Mouse (Mus musculus) left cerebral cortex, postnatal 25 days (tissue): ENCODE measurements around the gene Mustn1. TPM values are rescaled to one million over a fixed set of nuclear protein-coding genes. Genes with fewer than 3 reads are reported as not detected.
A peak's percentile ranks its signal among the peaks of the same experiment; 100 is the strongest.

Experiments
- DNase-seq, 2 experiments: peaks; one replicate each; pipeline ENCODE4 v3.0.0; 2022; ENCODE audit warnings: low spot score in 2 of 2, mixed read lengths in 1 of 2
- intact Hi-C: fragments of 180-260 bp; cut with DNase I; formaldehyde crosslinking; loops from one replicate; pipeline ENCODE4 v1.15.1; 2025
- total RNA-seq, 2 experiments: library from RNA; stranded (reverse); gene quantifications; 2 replicates each; pipeline ENCODE4 v1.2.3; 2021

The Mustn1 gene
- total RNA-seq, 2 experiments from 2014 or later, result 3.1 to 3.8 TPM

DNA sequence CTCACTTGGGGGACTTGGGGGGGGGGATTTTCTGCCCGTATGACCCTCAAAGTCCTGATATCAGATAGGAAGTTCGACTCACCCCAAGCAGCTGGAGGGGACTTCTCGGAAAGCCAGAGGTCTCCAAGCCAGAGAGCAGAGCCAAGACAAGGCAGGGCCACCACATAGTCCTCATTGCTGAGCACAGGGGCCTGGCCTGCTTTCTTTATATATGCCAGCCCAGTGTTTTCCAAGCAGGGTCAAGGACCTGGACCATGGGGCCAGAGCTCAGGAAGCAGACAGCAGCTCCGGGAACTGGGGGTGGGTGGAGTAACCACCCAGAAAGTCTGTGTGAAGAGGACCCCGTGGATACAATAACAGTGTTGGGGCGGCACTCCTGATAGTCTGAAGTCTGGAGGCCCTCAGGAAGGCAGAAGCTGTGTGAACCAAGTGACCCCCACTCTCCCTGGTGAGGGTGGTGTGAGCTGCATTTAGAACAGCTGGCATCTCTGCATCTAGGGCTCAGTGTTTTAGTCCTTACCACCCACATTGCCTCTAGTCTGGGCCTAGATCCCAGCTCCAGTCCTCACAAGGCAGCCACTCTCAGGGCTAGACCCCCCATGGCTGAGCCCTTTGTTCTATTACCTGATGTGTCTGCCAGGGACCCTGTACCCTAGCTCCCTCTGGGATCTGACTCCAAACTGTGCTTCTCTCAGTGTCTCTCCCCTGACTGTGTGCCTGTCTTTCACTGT lies 44.5 kb downstream of the Mustn1 start, which contains the start of gene Itih3:
Itih3 (minus strand) TSS at position 386 of the 731 bp plus-strand sequence.
- intact Hi-C loops, result no loop called here
- peak; percentile 14 to 65 for DNase-seq

- intact Hi-C loops, result no loop called here
- no peak for DNase-seq
Measured at GRCm38 (mm10) chr14:30925492-30925891, 46.5 kb downstream of the Mustn1 start.

DNA sequence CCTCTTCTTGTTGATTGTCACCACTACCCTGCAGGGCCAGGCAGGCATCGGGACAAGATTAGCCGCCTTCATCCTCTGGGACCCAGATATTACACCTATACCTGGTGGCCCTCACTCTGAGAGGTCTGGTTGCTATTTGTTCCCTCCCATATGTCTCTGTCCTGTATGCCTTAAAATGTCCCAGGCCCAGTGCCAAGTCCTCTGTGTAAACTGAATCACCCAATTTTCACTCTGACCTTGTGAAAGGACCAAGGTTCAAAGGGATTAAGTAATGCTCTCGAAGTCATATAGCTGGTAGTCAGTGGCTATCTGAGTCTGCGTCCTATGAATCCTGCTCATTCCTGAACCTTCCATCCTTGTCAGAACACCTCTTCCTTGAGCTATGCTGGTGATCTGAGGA lies 51.4 kb downstream of the Mustn1 start:
- DNase-seq, result no peak

More for the DNA sequence above, 51.4 kb downstream of the Mustn1 start:
- intact Hi-C loops, result no loop called here

Other genes with a start within 250 kb of the Mustn1 start
- gene Rft1, start 224.8 kb upstream of the Mustn1 start, total RNA-seq, result 10 to 100 TPM; 11.4 to 12.4 TPM
- gene Sfmbt1, start 164.4 kb upstream of the Mustn1 start, total RNA-seq, result 10 to 100 TPM; 33.1 to 34.9 TPM
- gene Tmem110, start 53.6 kb upstream of the Mustn1 start, total RNA-seq, result 10 to 100 TPM; 18.7 to 21.0 TPM
- gene Itih4, start 7.3 kb downstream of the Mustn1 start, total RNA-seq, result under 1 TPM; 0.11 to 0.30 TPM
- gene Itih3, start 44.6 kb downstream of the Mustn1 start, total RNA-seq, result 10 to 100 TPM; 17.2 to 22.3 TPM
- not detected for gene Itih1, start 64.1 kb downstream of the Mustn1 start, total RNA-seq
- 10 to 100 TPM; 15.6 to 18.9 TPM for gene Nek4, start 72.2 kb downstream of the Mustn1 start, total RNA-seq
- 10 to 100 TPM; 39.5 to 42.1 TPM for gene Glt8d1, start 122.2 kb downstream of the Mustn1 start, total RNA-seq
- 100 to 1,000 TPM; 165 to 185 TPM for gene Spcs1, start 122.5 kb downstream of the Mustn1 start, total RNA-seq
- gene Pbrm1, start 139.9 kb downstream of the Mustn1 start, total RNA-seq, result 10 to 100 TPM; 56.2 to 58.1 TPM
- gene Gnl3, start 140.0 kb downstream of the Mustn1 start, total RNA-seq, result 10 to 100 TPM; 41.9 to 48.9 TPM
- gene Smim4, start 249.8 kb downstream of the Mustn1 start, total RNA-seq, result 10 to 100 TPM; 20.4 to 28.4 TPM